Mouse (Mus musculus): ENCODE data around the gene Dnase1l1. TPM values are rescaled to one million over a fixed set of nuclear protein-coding genes. Genes with fewer than 3 reads are reported as not detected.

Dnase1l1 gene
- polyA plus RNA-seq, 1 experiment from 2014 or later = 15.3 TPM

DNA sequence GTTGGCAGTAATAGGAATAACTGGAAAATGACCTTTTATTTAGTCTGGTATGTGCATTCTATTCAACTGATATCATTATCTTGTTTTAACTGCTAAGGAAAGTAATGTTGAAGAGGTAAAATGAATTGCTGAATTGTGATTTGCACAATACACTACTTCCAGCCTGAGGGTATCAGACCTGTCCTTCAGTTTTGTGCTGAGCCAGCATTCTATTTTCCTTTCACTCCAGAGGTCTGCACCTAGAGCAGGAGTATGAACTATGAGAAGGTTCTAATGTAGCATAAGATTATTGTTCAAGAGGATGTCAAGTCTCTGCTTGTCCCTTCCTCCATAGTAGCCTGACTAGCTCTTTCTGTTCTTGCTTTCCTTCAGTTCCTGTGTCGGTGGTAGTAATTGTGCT lies 16.2 kb upstream of the Dnase1l1 start:
- Histone ChIP-seq H3K9ac (ENCODE audit: low read depth, low read length) (no peak overlapping the region), H3K4me3 (ENCODE audit: low read depth, low read length) (no peak overlapping the region), H3K27me3 (replicated peaks; ENCODE audit: control insufficient read depth, insufficient read depth, low read length) (no peaks in the 10 kb centered on the region), H3K36me3 (ENCODE audit: control insufficient read depth, insufficient read depth, low read length) (peaks cover 17% of the 10 kb centered on the region; the same call in 1 of the 2 replicates), H3K4me2 (peak overlapping the region; percentile 29; the same call in 1 of the 2 replicates), H3K4me1 (replicated peaks; ENCODE audit: control insufficient read depth, insufficient read depth, low read length) (no peaks in the 10 kb centered on the region), H3K27ac (ENCODE audit: low read depth, low read length) (no peak overlapping the region), H3K9me3 (ENCODE audit: control insufficient read depth, low read length) (no peaks in the 10 kb centered on the region)
- 80% methylated on average over 1 of the region's 1 CpGs for WGBS
- DNase-seq (ENCODE audit: low spot score) (no peak), ATAC-seq (replicated peaks; ENCODE audit: low FRiP score) (no peak)

GRCm38 (mm10) chrX:74296538-74297448 lies 14.7 kb upstream of the Dnase1l1 start, which contains the start of gene Atp6ap1:
Gene Atp6ap1, plus strand, starts transcription at chrX:74297097.
- Histone ChIP-seq H3K36me3 (ENCODE audit: control insufficient read depth, insufficient read depth, low read length) (peaks cover 8% of the 10 kb centered on the region; the same call in 1 of the 2 replicates), H3K9ac (ENCODE audit: low read depth, low read length) (peak within 1 kb of the TSS; percentile 84), H3K27me3 (replicated peaks; ENCODE audit: control insufficient read depth, insufficient read depth, low read length) (no peaks in the 10 kb centered on the region), H3K4me3 (ENCODE audit: low read depth, low read length) (peak within 1 kb of the TSS; percentile 72), H3K9me3 (ENCODE audit: control insufficient read depth, low read length) (no peaks in the 10 kb centered on the region), H3K27ac (ENCODE audit: low read depth, low read length) (peak within 1 kb of the TSS; percentile 52; the same call in 1 of the 2 replicates), H3K4me1 (replicated peaks; ENCODE audit: control insufficient read depth, insufficient read depth, low read length) (no peaks in the 10 kb centered on the region), H3K4me2 (peak within 1 kb of the TSS; percentile 82)
- DNase-seq (ENCODE audit: low spot score) (peak; percentile 87), ATAC-seq (replicated peaks; ENCODE audit: low FRiP score) (peak; percentile 97)
- WGBS = 14% methylated on average over 37 of the region's 37 CpGs

GRCm38 (mm10) chrX:74293431-74293830 lies 11.3 kb upstream of the Dnase1l1 start:
- H3K9me3 ChIP-seq (ENCODE audit: control insufficient read depth, low read length) = no peaks in the 10 kb centered on the region
- H3K4me2 ChIP-seq = no peak overlapping the region
- ATAC-seq (replicated peaks; ENCODE audit: low FRiP score) (no peak), DNase-seq (ENCODE audit: low spot score) (no peak)
- no peaks in the 10 kb centered on the region for H3K4me1 ChIP-seq (replicated peaks; ENCODE audit: control insufficient read depth, insufficient read depth, low read length)
- WGBS = 61% methylated on average over 4 of the region's 4 CpGs
- no peak overlapping the region for H3K27ac ChIP-seq (ENCODE audit: low read depth, low read length)
- no peaks in the 10 kb centered on the region for H3K27me3 ChIP-seq (replicated peaks; ENCODE audit: control insufficient read depth, insufficient read depth, low read length)
- H3K36me3 ChIP-seq (ENCODE audit: control insufficient read depth, insufficient read depth, low read length) = no peaks in the 10 kb centered on the region; the same call in 1 of the 2 replicates
- no peak overlapping the region for H3K9ac ChIP-seq (ENCODE audit: low read depth, low read length)
- no peak overlapping the region for H3K4me3 ChIP-seq (ENCODE audit: low read depth, low read length)

- ATAC-seq (replicated peaks; ENCODE audit: low FRiP score) (0 out of 2 replicates have a peak, but pooled peaks have one; percentile 1), DNase-seq (ENCODE audit: low spot score) (no peak)
- peak overlapping the region; percentile 71 for H3K4me3 ChIP-seq (ENCODE audit: low read depth, low read length)
- no peaks in the 10 kb centered on the region for H3K36me3 ChIP-seq (ENCODE audit: control insufficient read depth, insufficient read depth, low read length)
- 24% methylated on average over 5 of the region's 5 CpGs for WGBS
- peak overlapping the region; percentile 67; the same call in 1 of the 2 replicates for H3K27ac ChIP-seq (ENCODE audit: low read depth, low read length)
- 0 out of 2 replicates have a peak, but pooled peaks cover 3% of the 10 kb centered on the region for H3K4me1 ChIP-seq (replicated peaks; ENCODE audit: control insufficient read depth, insufficient read depth, low read length)
- H3K27me3 ChIP-seq (replicated peaks; ENCODE audit: control insufficient read depth, insufficient read depth, low read length) = no peaks in the 10 kb centered on the region
- H3K9me3 ChIP-seq (ENCODE audit: control insufficient read depth, low read length) = no peaks in the 10 kb centered on the region
- peak overlapping the region; percentile 87 for H3K4me2 ChIP-seq
- H3K9ac ChIP-seq (ENCODE audit: low read depth, low read length) = peak overlapping the region; percentile 73
These were observed 928 bp upstream of the Dnase1l1 start for GRCm38 (mm10) chrX:74283092-74283437.

DNA sequence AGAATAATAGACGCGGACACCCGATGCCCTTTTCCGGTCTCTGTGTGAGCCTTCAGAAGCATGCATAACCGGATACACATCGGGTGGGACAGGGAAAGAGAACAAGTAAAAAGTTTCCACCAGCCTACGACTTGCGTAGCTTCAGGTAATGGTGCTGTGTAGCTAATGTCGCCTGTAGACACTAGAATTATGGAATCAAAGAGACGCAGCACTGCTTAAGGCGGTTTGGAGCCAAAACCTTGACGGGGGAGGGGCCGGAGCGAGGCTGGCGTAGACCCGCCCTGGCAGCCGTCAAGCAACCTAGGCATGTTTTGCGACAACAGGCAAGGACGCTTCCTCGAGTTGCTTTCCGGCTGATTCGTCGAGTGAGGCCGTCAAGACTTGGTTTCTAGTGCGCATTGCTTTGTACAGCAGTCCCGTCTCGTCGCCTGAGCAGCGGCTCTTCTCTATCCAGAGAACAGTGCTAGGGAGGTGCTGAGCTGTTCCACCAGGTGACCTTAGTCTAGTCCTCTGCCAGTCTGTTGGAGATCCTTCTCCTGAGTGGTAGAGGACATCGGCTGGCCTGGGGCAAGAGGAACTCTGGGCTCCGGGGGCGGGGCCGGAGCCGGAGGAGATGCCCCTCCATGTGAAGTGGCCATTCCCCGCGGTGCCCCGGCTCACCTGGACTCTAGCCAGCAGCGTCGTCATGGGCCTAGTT lies 406 bp upstream of the Dnase1l1 start:
- peak overlapping the region; percentile 73 for H3K9ac ChIP-seq (ENCODE audit: low read depth, low read length)
- H3K36me3 ChIP-seq (ENCODE audit: control insufficient read depth, insufficient read depth, low read length) = no peaks in the 10 kb centered on the region
- H3K27me3 ChIP-seq (replicated peaks; ENCODE audit: control insufficient read depth, insufficient read depth, low read length) = no peaks in the 10 kb centered on the region
- peak; percentile 74 for DNase-seq (ENCODE audit: low spot score)
- no peaks in the 10 kb centered on the region for H3K9me3 ChIP-seq (ENCODE audit: control insufficient read depth, low read length)
- 0 out of 2 replicates have a peak, but pooled peaks cover 3% of the 10 kb centered on the region for H3K4me1 ChIP-seq (replicated peaks; ENCODE audit: control insufficient read depth, insufficient read depth, low read length)
- peak overlapping the region; percentile 87 for H3K4me2 ChIP-seq
- peak; percentile 64 for ATAC-seq (replicated peaks; ENCODE audit: low FRiP score)
- peak overlapping the region; percentile 93 for H3K27ac ChIP-seq (ENCODE audit: low read depth, low read length)
- peak overlapping the region; percentile 71 for H3K4me3 ChIP-seq (ENCODE audit: low read depth, low read length)
- 15% methylated on average over 39 of the region's 39 CpGs for WGBS

- Histone ChIP-seq H3K4me1 (replicated peaks; ENCODE audit: control insufficient read depth, insufficient read depth, low read length) (0 out of 2 replicates have a peak, but pooled peaks cover 3% of the 10 kb centered on the region), H3K27ac (ENCODE audit: low read depth, low read length) (peak overlapping the region; percentile 93), H3K36me3 (ENCODE audit: control insufficient read depth, insufficient read depth, low read length) (no peaks in the 10 kb centered on the region), H3K9me3 (ENCODE audit: control insufficient read depth, low read length) (no peaks in the 10 kb centered on the region), H3K4me2 (peak overlapping the region; percentile 87), H3K9ac (ENCODE audit: low read depth, low read length) (peak overlapping the region; percentile 66), H3K27me3 (replicated peaks; ENCODE audit: control insufficient read depth, insufficient read depth, low read length) (no peaks in the 10 kb centered on the region), H3K4me3 (ENCODE audit: low read depth, low read length) (peak overlapping the region; percentile 71)
- DNase-seq (ENCODE audit: low spot score) (no peak), ATAC-seq (replicated peaks; ENCODE audit: low FRiP score) (0 out of 2 replicates have a peak, but pooled peaks have one; percentile 29)
- WGBS = 15% methylated on average over 14 of the region's 14 CpGs
These were observed 951 bp downstream of the Dnase1l1 start for GRCm38 (mm10) chrX:74281041-74281731.

GRCm38 (mm10) chrX:74277916-74278315 lies 4.2 kb downstream of the Dnase1l1 start:
- Histone ChIP-seq H3K36me3 (ENCODE audit: control insufficient read depth, insufficient read depth, low read length) (no peaks in the 10 kb centered on the region), H3K9me3 (ENCODE audit: control insufficient read depth, low read length) (no peaks in the 10 kb centered on the region), H3K27me3 (replicated peaks; ENCODE audit: control insufficient read depth, insufficient read depth, low read length) (no peaks in the 10 kb centered on the region), H3K4me3 (ENCODE audit: low read depth, low read length) (no peak overlapping the region), H3K9ac (ENCODE audit: low read depth, low read length) (no peak overlapping the region), H3K4me1 (replicated peaks; ENCODE audit: control insufficient read depth, insufficient read depth, low read length) (no peaks in the 10 kb centered on the region), H3K4me2 (no peak overlapping the region), H3K27ac (ENCODE audit: low read depth, low read length) (no peak overlapping the region)
- ATAC-seq (replicated peaks; ENCODE audit: low FRiP score) (no peak), DNase-seq (ENCODE audit: low spot score) (no peak)
- WGBS = 68% methylated on average over 8 of the region's 8 CpGs

All from liver, embryonic 11.5 days (tissue).